Mouse (Mus musculus) gastrocnemius, postnatal 4 days (tissue): ENCODE results near the gene Ndufs8. TPM values are rescaled to one million over a fixed set of nuclear protein-coding genes. Genes with fewer than 3 reads are reported as not detected.

ENCODE experiments used
- DNase-seq, 2 experiments: peaks; one replicate each; pipeline ENCODE4 v3.0.0; 2021 to 2022; ENCODE audit warnings: low spot score in 2 of 2, mixed read lengths in 2 of 2
- total RNA-seq, 2 experiments: library from RNA; stranded (reverse); gene quantifications; 2 replicates each; pipeline ENCODE4 v1.2.3; 2021

Ndufs8 gene
- total RNA-seq, 2 experiments from 2014 or later = 182 to 186 TPM

GRCm38 (mm10) chr19:3871468-3871867 lies 41.1 kb downstream of the Ndufs8 start:
- DNase-seq = no peak

GRCm38 (mm10) chr19:3868290-3868689 lies 44.3 kb downstream of the Ndufs8 start:
- no peak for DNase-seq

DNA sequence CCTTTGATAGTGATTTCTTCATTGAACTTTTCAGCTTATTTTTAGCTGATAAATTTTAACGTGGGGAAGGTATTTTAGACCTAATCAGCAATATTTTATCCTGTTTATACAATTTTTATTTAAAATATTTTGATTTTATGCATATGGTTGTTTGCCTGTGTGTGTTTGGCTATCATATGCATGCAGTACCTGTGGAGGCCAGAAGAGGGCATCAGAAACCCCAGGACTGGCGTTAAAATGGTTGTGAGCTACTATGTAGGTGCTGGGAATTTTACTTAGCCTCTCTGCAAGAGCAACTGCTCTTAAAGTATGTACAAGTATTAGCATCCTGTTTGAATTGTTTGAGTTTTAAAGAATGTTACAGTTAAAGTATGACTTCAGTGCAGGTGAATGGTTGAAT lies 47.6 kb downstream of the Ndufs8 start:
- DNase-seq = no peak

DNA sequence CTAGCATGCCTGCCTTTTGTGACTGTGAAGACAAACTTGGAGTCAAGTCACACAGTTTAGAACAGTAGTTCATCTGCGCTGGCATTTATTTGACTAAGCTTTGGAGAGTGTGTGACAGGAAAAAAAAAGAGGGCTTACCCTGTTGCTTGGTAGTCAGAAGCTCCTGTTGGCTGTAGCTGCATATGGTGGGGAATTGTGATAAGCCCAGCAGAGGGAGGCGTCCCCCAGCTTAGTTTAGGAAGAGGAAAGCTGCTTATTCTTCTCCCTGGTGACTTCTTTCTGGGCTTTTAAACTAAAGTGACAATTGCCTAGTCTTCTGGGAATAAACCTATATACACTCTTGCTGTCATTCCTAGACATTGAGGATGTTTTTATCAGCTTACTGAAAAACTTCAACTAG lies 49.9 kb downstream of the Ndufs8 start:
- no peak for DNase-seq

Other genes starting within 250 kb of the Ndufs8 start
- 10 to 100 TPM; 51.4 to 55.9 TPM for gene Lrp5, start 226.2 kb downstream of the Ndufs8 start, total RNA-seq
- gene 1810055G02Rik, start 204.5 kb downstream of the Ndufs8 start, total RNA-seq = 10 to 100 TPM; 29.8 to 29.9 TPM
- gene Kmt5b, start 145.4 kb downstream of the Ndufs8 start, total RNA-seq = 10 to 100 TPM; 34.5 to 37.1 TPM
- gene Chka, start 61.0 kb downstream of the Ndufs8 start, total RNA-seq = 10 to 100 TPM; 13.6 to 14.9 TPM
- gene Tcirg1, start 5.6 kb downstream of the Ndufs8 start, total RNA-seq = 10 to 100 TPM; 25.9 to 34.5 TPM
- 1 to 10 TPM; 6.7 to 7.1 TPM for gene Aldh3b1, start 17.0 kb upstream of the Ndufs8 start, total RNA-seq
- gene Unc93b1, start 22.4 kb upstream of the Ndufs8 start, total RNA-seq = 10 to 100 TPM; 25.8 to 26.8 TPM
- under 1 TPM; 0.08 to 0.12 TPM for gene Aldh3b3, start 45.9 kb upstream of the Ndufs8 start, total RNA-seq
- gene Aldh3b2, start 59.6 kb upstream of the Ndufs8 start, total RNA-seq = 1 to 10 TPM in 1 of 2 experiments, under 1 TPM in 1; 0.88 to 1.7 TPM
- gene Acy3, start 73.8 kb upstream of the Ndufs8 start, total RNA-seq = 1 to 10 TPM; 7.0 to 7.6 TPM
- not detected for gene Tbx10, start 80.0 kb upstream of the Ndufs8 start, total RNA-seq
- gene Nudt8, start 87.8 kb upstream of the Ndufs8 start, total RNA-seq = 10 to 100 TPM; 18.5 to 19.0 TPM
- gene Gm49405, start 87.9 kb upstream of the Ndufs8 start, total RNA-seq = under 1 TPM; 0.49 to 0.74 TPM
- 1 to 10 TPM; 1.1 to 2.4 TPM for gene Doc2g, start 90.5 kb upstream of the Ndufs8 start, total RNA-seq
- 100 to 1,000 TPM; 314 to 350 TPM for gene Ndufv1, start 100.0 kb upstream of the Ndufs8 start, total RNA-seq
- gene Gstp1, start 125.2 kb upstream of the Ndufs8 start, total RNA-seq = 100 to 1,000 TPM; 205 to 221 TPM
- 10 to 100 TPM; 40.2 to 49.5 TPM for gene Gstp2, start 133.2 kb upstream of the Ndufs8 start, total RNA-seq
- gene Gstp3, start 146.8 kb upstream of the Ndufs8 start, total RNA-seq = 1 to 10 TPM in 1 of 2 experiments, not detected in 1; 1.1 TPM
- gene Cabp2, start 168.8 kb upstream of the Ndufs8 start, total RNA-seq = not detected
- gene Cdk2ap2, start 184.4 kb upstream of the Ndufs8 start, total RNA-seq = 10 to 100 TPM; 22.9 to 23.9 TPM
- gene Pitpnm1, start 187.2 kb upstream of the Ndufs8 start, total RNA-seq = 1 to 10 TPM; 6.1 to 7.3 TPM
- gene Aip, start 213.1 kb upstream of the Ndufs8 start, total RNA-seq = 10 to 100 TPM; 49.9 to 61.1 TPM
- gene Gpr152, start 227.0 kb upstream of the Ndufs8 start, total RNA-seq = not detected
- not detected for gene Cabp4, start 231.3 kb upstream of the Ndufs8 start, total RNA-seq
- gene Coro1b, start 235.8 kb upstream of the Ndufs8 start, total RNA-seq = 10 to 100 TPM; 73.6 to 74.5 TPM
- gene Ptprcap, start 240.8 kb upstream of the Ndufs8 start, total RNA-seq = 1 to 10 TPM; 1.9 to 2.2 TPM